Mouse (Mus musculus) neural tube, embryonic 12.5 days (tissue): ENCODE results near the gene D630036H23Rik. TPM values are rescaled to one million over a fixed set of nuclear protein-coding genes. Genes with fewer than 3 reads are reported as not detected.

Experiments used
- ATAC-seq: fragments of 200-750 bp; cut with Nextera tagmentation; 2 replicates; pipeline ENCODE4 v1.8.0; 2017; ENCODE audit warnings: low read depth, mild to moderate bottlenecking, moderate TSS enrichment, moderate library complexity; ENCODE audit not compliant: low FRiP score
- H3K27ac ChIP-seq: fragments of 300-500 bp; sonication (generic); 2 replicates; pipeline ENCODE4 v1.5.1; 2016
- H3K27me3 ChIP-seq: fragments of 300-500 bp; sonication (generic); replicated peaks from 2 replicates; pipeline ENCODE4 v1.6.1; 2016; ENCODE audit warnings: mild to moderate bottlenecking
- H3K36me3 ChIP-seq: fragments of 300-500 bp; sonication (generic); 2 replicates; pipeline ENCODE4 v1.6.1; 2016; ENCODE audit warnings: mild to moderate bottlenecking
- H3K4me1 ChIP-seq: fragments of 300-500 bp; sonication (generic); 2 replicates; pipeline ENCODE4 v1.6.1; 2016
- H3K4me2 ChIP-seq: fragments of 300-500 bp; sonication (generic); replicated peaks from 2 replicates; pipeline ENCODE4 v1.6.1; 2016; ENCODE audit warnings: mild to moderate bottlenecking
- H3K4me3 ChIP-seq: fragments of 300-500 bp; sonication (generic); 2 replicates; pipeline ENCODE4 v1.5.1; 2016
- H3K9ac ChIP-seq: fragments of 300-500 bp; sonication (generic); 2 replicates; pipeline ENCODE4 v1.6.1; 2016; ENCODE audit warnings: mild to moderate bottlenecking
- H3K9me3 ChIP-seq: fragments of 300-500 bp; sonication (generic); 2 replicates; pipeline ENCODE4 v1.6.1; 2016; ENCODE audit warnings: mild to moderate bottlenecking
- WGBS: fragments of 180-500 bp; shearing (Covaris S2); methylation state at CpG from one replicate; pipeline ENCODE4 v1.1.7; 2016; 5-methylcytosine and 5-hydroxymethylcytosine counted together
- polyA plus RNA-seq: library from polyadenylated mRNA; unstranded; fragments of >200 nt; fragmentation: Nextera tagmentation; extraction: Ambion mirVana; gene quantifications from 2 replicates; pipeline ENCODE4 v1.2.1, GENCODE M21; 2016

D630036H23Rik gene
- polyA plus RNA-seq, 1 experiment from 2014 or later: 1.3 TPM

GRCm38 (mm10) chr12:36364013-36364412, 18.0 kb downstream of the D630036H23Rik start:
- no peaks in the 10 kb centered on the region for H3K4me1 ChIP-seq
- H3K9ac ChIP-seq: no peak overlapping the region
- H3K4me3 ChIP-seq: no peak overlapping the region
- WGBS: 93% methylated on average over 4 of the region's 4 CpGs
- no peak overlapping the region for H3K4me2 ChIP-seq
- no peaks in the 10 kb centered on the region for H3K9me3 ChIP-seq
- no peak overlapping the region for H3K27ac ChIP-seq
- no peaks in the 10 kb centered on the region for H3K27me3 ChIP-seq
- ATAC-seq: no peak
- H3K36me3 ChIP-seq: no peaks in the 10 kb centered on the region

GRCm38 (mm10) chr12:36360693-36361092, 21.3 kb downstream of the D630036H23Rik start:
- WGBS: 93% methylated on average over 5 of the region's 5 CpGs
- Histone ChIP-seq H3K4me1 (no peaks in the 10 kb centered on the region), H3K4me3 (no peak overlapping the region), H3K27me3 (no peaks in the 10 kb centered on the region), H3K9ac (no peak overlapping the region), H3K4me2 (no peak overlapping the region), H3K9me3 (no peaks in the 10 kb centered on the region), H3K36me3 (no peaks in the 10 kb centered on the region), H3K27ac (no peak overlapping the region)
- ATAC-seq: no peak

- WGBS: 80% methylated on average over 3 of the region's 3 CpGs
These were observed 21.9 kb downstream of the D630036H23Rik start for GRCm38 (mm10) chr12:36360064-36360463.

GRCm38 (mm10) chr12:36344131-36344530, 37.9 kb downstream of the D630036H23Rik start:
- Histone ChIP-seq H3K4me1 (no peaks in the 10 kb centered on the region), H3K27ac (no peak overlapping the region), H3K36me3 (no peaks in the 10 kb centered on the region), H3K9ac (no peak overlapping the region), H3K9me3 (no peaks in the 10 kb centered on the region), H3K27me3 (no peaks in the 10 kb centered on the region), H3K4me3 (no peak overlapping the region), H3K4me2 (no peak overlapping the region)
- 62% methylated on average over 4 of the region's 4 CpGs for WGBS
- no peak for ATAC-seq

More at GRCm38 (mm10) chr12:36360064-36360463, 21.9 kb downstream of the D630036H23Rik start:
- Histone ChIP-seq H3K36me3 (no peaks in the 10 kb centered on the region), H3K4me2 (no peak overlapping the region), H3K27ac (no peak overlapping the region), H3K27me3 (no peaks in the 10 kb centered on the region), H3K4me3 (no peak overlapping the region), H3K9ac (no peak overlapping the region), H3K9me3 (no peaks in the 10 kb centered on the region), H3K4me1 (no peaks in the 10 kb centered on the region)
- no peak for ATAC-seq

- H3K4me1 ChIP-seq: no peaks in the 10 kb centered on the region
- H3K36me3 ChIP-seq: no peaks in the 10 kb centered on the region
- no peaks in the 10 kb centered on the region for H3K9me3 ChIP-seq
- no peak overlapping the region for H3K27ac ChIP-seq
- H3K27me3 ChIP-seq: no peaks in the 10 kb centered on the region
- no peak overlapping the region for H3K9ac ChIP-seq
- ATAC-seq: no peak
- H3K4me3 ChIP-seq: no peak overlapping the region
- WGBS: 78% methylated on average over 9 of the region's 9 CpGs
- H3K4me2 ChIP-seq: no peak overlapping the region
These were observed 48.1 kb downstream of the D630036H23Rik start for GRCm38 (mm10) chr12:36333837-36334281.

- no peaks in the 10 kb centered on the region for H3K27me3 ChIP-seq
These were observed 49.3 kb downstream of the D630036H23Rik start for GRCm38 (mm10) chr12:36332676-36333075.

More at GRCm38 (mm10) chr12:36332676-36333075, 49.3 kb downstream of the D630036H23Rik start:
- Histone ChIP-seq H3K4me3 (no peak overlapping the region), H3K36me3 (no peaks in the 10 kb centered on the region), H3K9me3 (no peaks in the 10 kb centered on the region), H3K27ac (no peak overlapping the region), H3K9ac (no peak overlapping the region), H3K4me2 (no peak overlapping the region), H3K4me1 (no peaks in the 10 kb centered on the region)
- 95% methylated on average over 1 of the region's 1 CpGs for WGBS
- no peak for ATAC-seq

Other genes starting within 250 kb of the D630036H23Rik start
- gene Ankmy2, start 225.1 kb downstream of the D630036H23Rik start, polyA plus RNA-seq: 30.2 and 32.2 TPM in 2 replicates
- gene Bzw2, start 224.1 kb downstream of the D630036H23Rik start, polyA plus RNA-seq: 313 and 315 TPM in 2 replicates
- not detected in 2 replicates for gene Lrrc72, start 128.8 kb downstream of the D630036H23Rik start, polyA plus RNA-seq
- 3.2 and 4.3 TPM in 2 replicates for gene Sostdc1, start 68.0 kb downstream of the D630036H23Rik start, polyA plus RNA-seq
- 13.1 and 14.2 TPM in 2 replicates for gene Ispd, start 731 bp downstream of the D630036H23Rik start, polyA plus RNA-seq